In genomic region chr5:115732849-115733216, GRCm38 (mm10) we compare ENCODE assay signal across 8 mouse cellular contexts. TPM values are rescaled to one million over a fixed set of nuclear protein-coding genes. Genes with fewer than 3 reads are reported as not detected.
DNase-seq lines count a peak whose midpoint lies in the region; ATAC-seq and TF ChIP-seq lines count a peak whose summit lies in the region.

No protein-coding gene starts in this region.

- no peaks in the 10 kb centered on the region for H3K36me3 ChIP-seq in ES-Bruce4 (ENCODE audit: control insufficient read depth, insufficient read depth, low read length, poor library complexity, severe bottlenecking)
- no peaks in the 10 kb centered on the region for H3K36me3 ChIP-seq in heart, embryonic 16.5 days (ENCODE audit: control insufficient read depth, insufficient read depth)
- H3K36me3 ChIP-seq in liver, embryonic 12.5 days = no peaks in the 10 kb centered on the region

- no peaks in the 10 kb centered on the region; the same call in 1 of the 2 replicates for H3K9me3 ChIP-seq in ES-Bruce4 (replicated peaks; ENCODE audit: control insufficient read depth, insufficient read depth, low read length, poor library complexity, severe bottlenecking)
- H3K9me3 ChIP-seq in heart, embryonic 16.5 days (replicated peaks; ENCODE audit: control insufficient read depth, low read length) = peaks cover 3% of the 10 kb centered on the region; the same call in 1 of the 2 replicates
- H3K9me3 ChIP-seq in liver, embryonic 12.5 days (replicated peaks) = 0 out of 2 replicates have a peak, but pooled peaks cover under 1% of the 10 kb centered on the region

- no peak overlapping the region for H3K27ac ChIP-seq in ES-Bruce4 (ENCODE audit: insufficient read depth, low read length)
- H3K27ac ChIP-seq in heart, embryonic 16.5 days (ENCODE audit: low read length) = no peak overlapping the region
- H3K27ac ChIP-seq in liver, embryonic 12.5 days = no peak overlapping the region

- intact Hi-C loops in heart, postnatal 14 days (cut with DNase I) = no loop called here

- H3K9ac ChIP-seq in ES-Bruce4 (ENCODE audit: low read depth, poor library complexity, severe bottlenecking) = peak overlapping the region; percentile 50
- peak overlapping the region; percentile 34; the same call in 1 of the 2 replicates for H3K9ac ChIP-seq in heart, embryonic 16.5 days (ENCODE audit: low read length)
- no peak overlapping the region for H3K9ac ChIP-seq in liver, embryonic 12.5 days

- H3K4me3 ChIP-seq in ES-Bruce4 (ENCODE audit: low read depth, low read length) = peak overlapping the region; percentile 84
- peak overlapping the region; percentile 61 for H3K4me3 ChIP-seq in heart, embryonic 16.5 days (ENCODE audit: low read length)
- peak overlapping the region; percentile 62 for H3K4me3 ChIP-seq in liver, embryonic 12.5 days

- peak; percentile 24 for DNase-seq in heart, adult 11 months
- no peak for DNase-seq in heart, postnatal 14 days
- DNase-seq in embryo, embryonic 10.5 days (ENCODE audit: low spot score) = peak; percentile 86
- DNase-seq in retina, embryonic 14.5 days (ENCODE audit: low spot score) = peak; percentile 83
- DNase-seq in right cerebral cortex, adult 2 months (ENCODE audit: low spot score in 2 of 2) = no peak

- H3K27me3 ChIP-seq in ES-Bruce4 (ENCODE audit: control insufficient read depth, insufficient read depth, low read length, poor library complexity, severe bottlenecking) = no peaks in the 10 kb centered on the region
- peaks cover 29% of the 10 kb centered on the region for H3K27me3 ChIP-seq in heart, embryonic 16.5 days (ENCODE audit: control insufficient read depth, insufficient read depth, low read length)
- H3K27me3 ChIP-seq in liver, embryonic 12.5 days (replicated peaks) = peaks cover 56% of the 10 kb centered on the region

- no peak for TF ChIP-seq EP300 in ES-Bruce4 (IDR thresholded peaks at IDR 0.05; ENCODE audit: insufficient read depth, low read depth, low read length)

- no peaks in the 10 kb centered on the region for H3K4me1 ChIP-seq in ES-Bruce4 (ENCODE audit: control insufficient read depth, insufficient read depth, low read length)
- peaks cover 14% of the 10 kb centered on the region for H3K4me1 ChIP-seq in heart, embryonic 16.5 days (ENCODE audit: control insufficient read depth, insufficient read depth, low read length)
- peaks cover 21% of the 10 kb centered on the region for H3K4me1 ChIP-seq in liver, embryonic 12.5 days

- WGBS in heart, embryonic 16.5 days = under 1% methylated on average over 9 of the region's 9 CpGs
- 1% methylated on average over 9 of the region's 9 CpGs for WGBS in liver, embryonic 12.5 days (ENCODE audit: insufficient replicate concordance)

- TF ChIP-seq POLR2A in ES-Bruce4 (IDR thresholded peaks at IDR 0.05; ENCODE audit: insufficient read depth, low read length) = no peak

- H3K4me2 ChIP-seq in heart, embryonic 16.5 days (ENCODE audit: low read depth, low read length) = peak overlapping the region; percentile 89
- peak overlapping the region; percentile 95 for H3K4me2 ChIP-seq in liver, embryonic 12.5 days

- peak; percentile 26 for ATAC-seq in heart, embryonic 16.5 days (replicated peaks; ENCODE audit: extremely low read depth, insufficient read depth, low FRiP score)
- 0 out of 2 replicates have a peak, but pooled peaks have one; percentile 3 for ATAC-seq in liver, embryonic 12.5 days

- peak; percentile 27 for TF ChIP-seq CTCF in ES-Bruce4 (IDR thresholded peaks at IDR 0.05; ENCODE audit: low read depth, low read length)

RNA-seq across cellular contexts. Expression of gene Bicdl1, which starts 1.4 kb away (rescaled TPM):
- total RNA-seq in heart, postnatal 14 days (2021) = 1 to 10 TPM; 8.2 to 8.5 TPM
- polyA plus RNA-seq in ES-Bruce4 (2011; ENCODE audit: insufficient read depth, insufficient read length, low read depth, missing spikeins) = 32.3 and 34.0 TPM in 2 replicates
- polyA plus RNA-seq in heart, embryonic 16.5 days (2015; fragmentation: Nextera tagmentation; extraction: Ambion mirVana) = 7.7 and 9.2 TPM in 2 replicates
- 2.9 and 3.4 TPM in 2 replicates for polyA plus RNA-seq in liver, embryonic 12.5 days (2016; fragmentation: Nextera tagmentation; extraction: Ambion mirVana)

Comparison
In these comparisons a context has a peak if more than half of its experiments do, and no peak if none do; other contexts are left out.
1. DNase-seq: peak in heart, adult 11 months (single experiment), embryo, embryonic 10.5 days (single experiment) and retina, embryonic 14.5 days (single experiment); none in heart, postnatal 14 days (0 of 2) and right cerebral cortex, adult 2 months (0 of 2).
2. Peak in every context shown above with its lines, with median percentiles within 50 percentile points of each other: H3K4me3 ChIP-seq.